Mouse (Mus musculus) liver, adult 2 months (tissue): ENCODE data around the gene Pknox1.

Source experiments
- CTCF ChIP-seq: fragments of 200-500 bp; IDR thresholded peaks from 2 replicates; pipeline ENCODE4 v1.5.1; 2011; ENCODE audit warnings: low read depth, low read length, control low read depth
- POLR2A ChIP-seq: fragments of 200-500 bp; IDR thresholded peaks from 2 replicates; pipeline ENCODE4 v1.6.1; 2011; ENCODE audit warnings: low read length, control low read depth; ENCODE audit not compliant: insufficient read depth; ENCODE audit errors: extremely low read depth

DNA sequence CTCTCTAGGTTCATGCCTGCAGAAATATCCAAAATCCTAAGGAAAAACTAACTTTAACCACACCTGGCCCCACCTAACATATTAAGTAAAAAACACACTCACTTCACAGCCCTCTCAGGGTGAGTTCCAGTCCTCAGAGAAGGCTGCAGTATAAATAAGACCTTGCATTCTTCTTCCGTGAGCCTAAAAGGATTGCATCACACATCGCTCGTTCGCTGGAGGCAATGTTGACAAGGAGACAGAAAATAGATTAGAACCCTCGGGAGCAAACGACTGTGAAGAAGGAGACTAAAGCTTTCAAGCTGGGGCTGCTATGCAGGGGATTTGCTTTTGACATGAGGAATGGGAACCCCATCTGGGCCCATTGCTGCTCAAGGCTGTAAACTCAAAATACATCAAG is 21.0 kb upstream of the Pknox1 start:
- TF ChIP-seq CTCF (no peak), POLR2A (no peak)
